In the genomic region with DNA sequence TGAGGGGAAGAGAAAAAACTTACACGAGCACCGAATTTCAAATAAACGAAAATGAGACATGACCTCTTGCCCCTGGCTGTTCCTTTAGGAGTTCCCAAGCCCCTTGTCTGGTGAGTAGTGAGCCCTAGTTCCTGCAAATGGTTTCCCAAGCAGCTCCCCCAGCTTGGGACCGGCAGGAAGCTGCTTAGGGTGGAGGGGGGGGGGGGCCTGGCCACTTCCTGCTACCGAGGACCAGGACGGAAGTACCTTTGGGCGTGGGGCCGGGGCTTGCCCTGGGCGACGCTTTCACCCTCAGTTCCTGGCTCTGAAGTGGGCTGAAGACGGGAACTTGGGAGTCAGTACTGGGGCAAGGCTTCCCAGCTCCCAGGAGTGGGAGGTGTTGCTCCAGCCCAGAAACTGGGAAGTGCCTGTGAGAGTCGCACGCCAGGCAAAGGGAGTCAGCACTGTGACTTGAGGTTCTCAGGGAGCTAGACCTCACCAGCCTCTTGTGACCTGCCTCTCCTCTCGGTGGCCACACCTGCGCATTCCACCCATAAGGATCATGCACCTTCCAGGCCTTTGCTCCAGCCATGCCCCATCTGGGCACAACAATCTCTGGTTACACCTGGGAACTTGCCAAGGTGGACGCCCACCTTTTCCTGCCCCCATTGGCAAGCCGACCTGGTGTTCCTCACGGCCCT, we compare ENCODE assay signal across 8 mouse cellular contexts. TPM values are rescaled to one million over a fixed set of nuclear protein-coding genes. Genes with fewer than 3 reads are reported as not detected.
DNase-seq lines count a peak whose midpoint lies in the region; ATAC-seq and TF ChIP-seq lines count a peak whose summit lies in the region.

No protein-coding gene starts in this region.

- 13% methylated on average over 18 of the region's 18 CpGs for WGBS in heart, embryonic 11.5 days (ENCODE audit: insufficient replicate concordance)
- WGBS in small intestine, adult 2 months = 4% methylated on average over 18 of the region's 18 CpGs

- intact Hi-C loops in left cerebral cortex, postnatal 4 days (cut with DNase I) = no loop called here

- peak overlapping the region; percentile 99 for H3K27ac ChIP-seq in heart, embryonic 11.5 days (ENCODE audit: low read depth, low read length)
- peak overlapping the region; percentile 94 for H3K27ac ChIP-seq in small intestine, adult 2 months (ENCODE audit: insufficient read depth, low read depth, low read length)

- peak overlapping the region; percentile 5; the same call in 1 of the 2 replicates for H3K4me3 ChIP-seq in heart, embryonic 11.5 days (ENCODE audit: low read depth, low read length)
- H3K4me3 ChIP-seq in small intestine, adult 2 months (ENCODE audit: low read depth, low read length) = peak overlapping the region; percentile 38

- DNase-seq in right cerebral cortex, adult 18-20 months = peak; percentile 60
- no peak for DNase-seq in right cerebral cortex, postnatal 36 days (ENCODE audit: low spot score in 2 of 2)
- peak; percentile 75 for DNase-seq in kidney, adult 9 months
- DNase-seq in lung, postnatal 10 days = peak; percentile 90
- DNase-seq in left cerebral cortex, postnatal 4 days = no peak

- no peaks in the 10 kb centered on the region for H3K9me3 ChIP-seq in heart, embryonic 11.5 days (replicated peaks; ENCODE audit: control insufficient read depth, low read length)

- no peaks in the 10 kb centered on the region for H3K27me3 ChIP-seq in heart, embryonic 11.5 days (ENCODE audit: control insufficient read depth, insufficient read depth, low read length)
- no peaks in the 10 kb centered on the region for H3K27me3 ChIP-seq in small intestine, adult 2 months (ENCODE audit: control insufficient read depth, insufficient read depth, low read length)

- no peak for TF ChIP-seq CTCF in small intestine, adult 2 months (IDR thresholded peaks at IDR 0.05; ENCODE audit: extremely low read depth, insufficient read length, insufficient replicate concordance, low read depth, low read length)

- peaks cover 37% of the 10 kb centered on the region for H3K36me3 ChIP-seq in heart, embryonic 11.5 days (ENCODE audit: control insufficient read depth, insufficient read depth, low read length)
- peaks cover 43% of the 10 kb centered on the region for H3K36me3 ChIP-seq in small intestine, adult 2 months (ENCODE audit: control insufficient read depth, insufficient read depth, low read length)

- H3K4me2 ChIP-seq in heart, embryonic 11.5 days = peak overlapping the region; percentile 90

- peak overlapping the region; percentile 67 for H3K9ac ChIP-seq in heart, embryonic 11.5 days (ENCODE audit: low read depth, low read length)

- peak; percentile 19 for ATAC-seq in common myeloid progenitor, adult 5-6 weeks (replicated peaks; ENCODE audit: low read depth, poor library complexity, severe bottlenecking)
- ATAC-seq in heart, embryonic 11.5 days (replicated peaks; ENCODE audit: insufficient number of reproducible peaks, low FRiP score, low TSS enrichment) = no peak

- H3K4me1 ChIP-seq in heart, embryonic 11.5 days (ENCODE audit: control insufficient read depth, insufficient read depth, low read length) = peaks cover 92% of the 10 kb centered on the region
- H3K4me1 ChIP-seq in small intestine, adult 2 months (ENCODE audit: control insufficient read depth, insufficient read depth, insufficient read length, low read length) = peaks cover 60% of the 10 kb centered on the region

- TF ChIP-seq POLR2A in small intestine, adult 2 months (IDR thresholded peaks at IDR 0.05; ENCODE audit: low read depth, low read length) = no peak; the same call in 1 of the 2 replicates

RNA-seq across cellular contexts. Expression of gene Cirbp, which starts 7.3 kb away (rescaled TPM):
- 60.0 and 65.6 TPM in 2 replicates for total RNA-seq in common myeloid progenitor, adult 5-6 weeks (2017)
- polyA plus RNA-seq in heart, embryonic 11.5 days (2014; fragmentation: Nextera tagmentation; extraction: Ambion mirVana) = 49.1 and 52.7 TPM in 2 replicates
- polyA plus RNA-seq in small intestine, adult 2 months (2012; rRNA removed) = 18.5 and 48.0 TPM in 2 replicates
- 100 to 1,000 TPM; 211 to 228 TPM for total RNA-seq in left cerebral cortex, postnatal 4 days (2021)

RNA-seq across cellular contexts. Expression of gene Midn, which starts 10.4 kb away (rescaled TPM):
- total RNA-seq in common myeloid progenitor, adult 5-6 weeks (2017) = 15.8 and 18.4 TPM in 2 replicates
- polyA plus RNA-seq in heart, embryonic 11.5 days (2014; fragmentation: Nextera tagmentation; extraction: Ambion mirVana) = 29.5 and 31.9 TPM in 2 replicates
- 151 and 372 TPM in 2 replicates for polyA plus RNA-seq in small intestine, adult 2 months (2012; rRNA removed)
- total RNA-seq in left cerebral cortex, postnatal 4 days (2021) = 100 to 1,000 TPM; 158 to 163 TPM

RNA-seq across cellular contexts. Expression of gene 1600002K03Rik, which starts 14.3 kb away (rescaled TPM):
- 7.8 and 15.6 TPM in 2 replicates for total RNA-seq in common myeloid progenitor, adult 5-6 weeks (2017)
- 9.6 and 12.4 TPM in 2 replicates for polyA plus RNA-seq in heart, embryonic 11.5 days (2014; fragmentation: Nextera tagmentation; extraction: Ambion mirVana)
- polyA plus RNA-seq in small intestine, adult 2 months (2012; rRNA removed) = 6.8 and 9.0 TPM in 2 replicates
- total RNA-seq in left cerebral cortex, postnatal 4 days (2021) = 1 to 10 TPM; 6.0 to 6.1 TPM

RNA-seq across cellular contexts. Expression of gene Cbarp, which starts 17.8 kb away (rescaled TPM):
- total RNA-seq in common myeloid progenitor, adult 5-6 weeks (2017) = 0.41 and 0.73 TPM in 2 replicates
- polyA plus RNA-seq in heart, embryonic 11.5 days (2014; fragmentation: Nextera tagmentation; extraction: Ambion mirVana) = 2.5 and 2.7 TPM in 2 replicates
- 3.7 and 6.6 TPM in 2 replicates for polyA plus RNA-seq in small intestine, adult 2 months (2012; rRNA removed)
- 100 to 1,000 TPM; 299 to 316 TPM for total RNA-seq in left cerebral cortex, postnatal 4 days (2021)

RNA-seq across cellular contexts. Expression of gene Atp5d, which starts 20.0 kb away (rescaled TPM):
- 52.3 and 60.0 TPM in 2 replicates for total RNA-seq in common myeloid progenitor, adult 5-6 weeks (2017)
- 772 and 785 TPM in 2 replicates for polyA plus RNA-seq in heart, embryonic 11.5 days (2014; fragmentation: Nextera tagmentation; extraction: Ambion mirVana)
- 2,309 and 4,813 TPM in 2 replicates for polyA plus RNA-seq in small intestine, adult 2 months (2012; rRNA removed)
- total RNA-seq in left cerebral cortex, postnatal 4 days (2021) = 100 to 1,000 TPM; 247 to 270 TPM

Comparison
In these comparisons a context has a peak if more than half of its experiments do, and no peak if none do; other contexts are left out.
1. DNase-seq: peak in right cerebral cortex, adult 18-20 months (single experiment), kidney, adult 9 months (single experiment) and lung, postnatal 10 days (single experiment); none in right cerebral cortex, postnatal 36 days (0 of 2) and left cerebral cortex, postnatal 4 days (single experiment).